Comparison of ENCODE assay signal across 14 mouse cellular contexts in genomic region chr17:25944366-25945163, GRCm38 (mm10). TPM values are rescaled to one million over a fixed set of nuclear protein-coding genes. Genes with fewer than 3 reads are reported as not detected.
A peak's percentile ranks its signal among the peaks of the same experiment; 100 is the strongest.
DNase-seq lines count a peak whose midpoint lies in the region; ATAC-seq lines count a peak whose summit lies in the region.
"Had no signal": no experiment of that assay in that cellular context is flagged by ENCODE, and none has a peak within 500 bp of the region (broad histone marks: within the 10 kb centered on the region; RNA-seq: fewer than 3 reads in every experiment).

Gene Pigq (minus strand): TSS chr17:25944936.
Gene Nhlrc4 (minus strand): TSS chr17:25944961.

- H3K27ac ChIP-seq in hindbrain, embryonic 10.5 days: peak within 1 kb of the TSS; percentile 59
- H3K27ac ChIP-seq in hindbrain, embryonic 11.5 days (ENCODE audit: low read depth, low read length): no peak within 1 kb of the TSS
- peak within 1 kb of the TSS; percentile 59 for H3K27ac ChIP-seq in limb, embryonic 10.5 days
- H3K27ac ChIP-seq: embryonic facial prominence, embryonic 13.5 days; left cerebral cortex, adult 2 months; lung, embryonic 15.5 days had no signal

- no peak within 1 kb of the TSS for H3K9ac ChIP-seq in hindbrain, embryonic 11.5 days (ENCODE audit: low read depth, low read length)
- H3K9ac ChIP-seq: embryonic facial prominence, embryonic 13.5 days; lung, embryonic 15.5 days had no signal

- H3K9me3 ChIP-seq in hindbrain, embryonic 10.5 days: no peaks in the 10 kb centered on the region
- no peaks in the 10 kb centered on the region for H3K9me3 ChIP-seq in hindbrain, embryonic 11.5 days (ENCODE audit: control insufficient read depth, low read length)
- H3K9me3 ChIP-seq in limb, embryonic 10.5 days (replicated peaks): no peaks in the 10 kb centered on the region
- H3K9me3 ChIP-seq: embryonic facial prominence, embryonic 13.5 days; lung, embryonic 15.5 days had no signal

- H3K4me1 ChIP-seq in hindbrain, embryonic 10.5 days (replicated peaks): peaks cover 62% of the 10 kb centered on the region
- H3K4me1 ChIP-seq in hindbrain, embryonic 11.5 days (replicated peaks; ENCODE audit: control insufficient read depth, insufficient read depth, low read length): peaks cover 4% of the 10 kb centered on the region
- H3K4me1 ChIP-seq in limb, embryonic 10.5 days: peaks cover 42% of the 10 kb centered on the region

- peaks cover under 1% of the 10 kb centered on the region for H3K27me3 ChIP-seq in hindbrain, embryonic 10.5 days (ENCODE audit: insufficient read depth, poor library complexity, severe bottlenecking)
- no peaks in the 10 kb centered on the region for H3K27me3 ChIP-seq in hindbrain, embryonic 11.5 days (ENCODE audit: control insufficient read depth, insufficient read depth, low read length)
- peaks cover 3% of the 10 kb centered on the region for H3K27me3 ChIP-seq in limb, embryonic 10.5 days (ENCODE audit: low read depth, poor library complexity, severe bottlenecking)

- no peak for ATAC-seq in hindbrain, embryonic 11.5 days (ENCODE audit: low FRiP score)
- ATAC-seq: CD4-positive, CD25-positive, alpha-beta regulatory T cell, adult 4 months; hindbrain, embryonic 16.5 days had no signal

- no peaks in the 10 kb centered on the region for H3K36me3 ChIP-seq in hindbrain, embryonic 10.5 days
- no peaks in the 10 kb centered on the region for H3K36me3 ChIP-seq in hindbrain, embryonic 11.5 days (ENCODE audit: control insufficient read depth, insufficient read depth, low read length)
- H3K36me3 ChIP-seq in limb, embryonic 10.5 days: no peaks in the 10 kb centered on the region
- H3K36me3 ChIP-seq: embryonic facial prominence, embryonic 13.5 days; lung, embryonic 15.5 days had no signal

- no peak within 1 kb of the TSS for H3K4me2 ChIP-seq in hindbrain, embryonic 11.5 days (replicated peaks; ENCODE audit: low read depth, low read length)
- H3K4me2 ChIP-seq: embryonic facial prominence, embryonic 13.5 days; lung, embryonic 15.5 days had no signal

- 48% methylated on average over 6 of the region's 6 CpGs for WGBS in hindbrain, embryonic 10.5 days
- 52% methylated on average over 6 of the region's 6 CpGs for WGBS in hindbrain, embryonic 11.5 days
- WGBS in limb, embryonic 10.5 days: 48% methylated on average over 6 of the region's 6 CpGs

- H3K4me3 ChIP-seq in hindbrain, embryonic 10.5 days: 0 out of 2 replicates have a peak within 1 kb of the TSS, but pooled peaks have one; percentile 11
- no peak within 1 kb of the TSS for H3K4me3 ChIP-seq in hindbrain, embryonic 11.5 days (ENCODE audit: low read depth, low read length)
- H3K4me3 ChIP-seq in limb, embryonic 10.5 days: no peak within 1 kb of the TSS
- H3K4me3 ChIP-seq: embryonic facial prominence, embryonic 13.5 days; left cerebral cortex, adult 2 months; lung, embryonic 15.5 days had no signal

- DNase-seq in hindbrain, embryonic 10.5 days (ENCODE audit: low spot score): no peak
- no peak for DNase-seq in hindbrain, embryonic 11.5 days (ENCODE audit: low spot score)
- peak; percentile 31 to 60 for DNase-seq in spleen, postnatal 36 days (ENCODE audit: low spot score in 2 of 2)
- no peak for DNase-seq in spleen, adult 18-20 months
- no peak for DNase-seq in limb, embryonic 10.5 days (ENCODE audit: low spot score)
- DNase-seq in right cerebral cortex, postnatal 4 days: no peak
- no peak for DNase-seq in ovary, postnatal 14 days (ENCODE audit: low spot score)
- DNase-seq: cerebellum, adult 8-10 months had no signal

RNA-seq across cellular contexts. Expression of gene Pigq, which starts in this region (rescaled TPM):
- 65.4 and 72.6 TPM in 2 replicates for polyA plus RNA-seq in hindbrain, embryonic 10.5 days (2016; fragmentation: Nextera tagmentation; extraction: Ambion mirVana)
- polyA plus RNA-seq in hindbrain, embryonic 11.5 days (2014; fragmentation: Nextera tagmentation; extraction: Ambion mirVana): 45.4 and 47.4 TPM in 2 replicates
- polyA plus RNA-seq in limb, embryonic 10.5 days (2016; fragmentation: Nextera tagmentation; extraction: Ambion mirVana): 65.2 and 72.1 TPM in 2 replicates

RNA-seq across cellular contexts. Expression of gene Nhlrc4, which starts in this region (rescaled TPM):
- 0.21 and 0.55 TPM in 2 replicates for polyA plus RNA-seq in hindbrain, embryonic 10.5 days (2016; fragmentation: Nextera tagmentation; extraction: Ambion mirVana)
- polyA plus RNA-seq in hindbrain, embryonic 11.5 days (2014; fragmentation: Nextera tagmentation; extraction: Ambion mirVana): 0.15 and 0.27 TPM in 2 replicates
- 0.10 and 0.18 TPM in 2 replicates for polyA plus RNA-seq in limb, embryonic 10.5 days (2016; fragmentation: Nextera tagmentation; extraction: Ambion mirVana)
- polyA plus RNA-seq: CD4-positive, CD25-positive, alpha-beta regulatory T cell, adult 4 months; embryonic facial prominence, embryonic 13.5 days; large intestine, adult 2 months had no signal

Comparison
In these comparisons a context has a peak if more than half of its experiments do, and no peak if none do; other contexts are left out.
1. DNase-seq: peak in spleen, postnatal 36 days (2 of 2); none in hindbrain, embryonic 10.5 days (single experiment), hindbrain, embryonic 11.5 days (single experiment), spleen, adult 18-20 months (0 of 2), limb, embryonic 10.5 days (single experiment), right cerebral cortex, postnatal 4 days (single experiment) and ovary, postnatal 14 days (single experiment).